Mouse (Mus musculus): ENCODE results near the gene Tmem209. TPM values are rescaled to one million over a fixed set of nuclear protein-coding genes. Genes with fewer than 3 reads are reported as not detected.

The Tmem209 gene
- polyA plus RNA-seq, 1 experiment from 2014 or later: 38.2 TPM

DNA sequence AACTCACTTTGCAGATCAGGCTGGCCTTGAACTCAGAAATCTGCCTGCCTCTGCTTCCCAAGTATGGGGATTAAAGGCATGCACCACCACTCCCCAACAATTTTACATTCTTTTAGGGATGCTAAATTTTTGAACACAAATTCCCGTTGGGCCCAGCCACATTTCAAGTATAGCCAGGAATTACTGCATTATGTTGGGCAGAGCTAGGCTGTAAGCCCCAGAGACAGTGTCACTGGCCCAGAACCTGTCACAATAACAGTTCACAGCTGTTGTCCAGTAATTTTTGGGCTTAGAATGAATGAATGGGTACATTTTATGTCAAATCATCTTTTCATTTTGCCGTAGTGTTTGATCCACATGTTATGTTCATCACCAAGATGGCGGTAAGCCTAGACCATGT, 73.1 kb downstream of the Tmem209 start:
- Histone ChIP-seq H3K27ac (replicated peaks; ENCODE audit: low read depth, low read length) (no peak overlapping the region), H3K4me3 (replicated peaks; ENCODE audit: low read depth, low read length) (no peak overlapping the region), H3K4me2 (ENCODE audit: low read length) (no peak overlapping the region), H3K27me3 (ENCODE audit: control insufficient read depth, insufficient read depth, low read length) (no peaks in the 10 kb centered on the region), H3K36me3 (ENCODE audit: control insufficient read depth, insufficient read depth, low read length) (peaks cover 10% of the 10 kb centered on the region; the same call in 1 of the 2 replicates), H3K9ac (replicated peaks; ENCODE audit: low read length) (no peak overlapping the region), H3K9me3 (ENCODE audit: control insufficient read depth, low read length) (no peaks in the 10 kb centered on the region), H3K4me1 (ENCODE audit: control insufficient read depth, insufficient read depth, low read length) (no peaks in the 10 kb centered on the region)
- WGBS: 96% methylated on average over 3 of the region's 3 CpGs
- ATAC-seq (ENCODE audit: low FRiP score, low TSS enrichment) (no peak), DNase-seq (no peak)

DNA sequence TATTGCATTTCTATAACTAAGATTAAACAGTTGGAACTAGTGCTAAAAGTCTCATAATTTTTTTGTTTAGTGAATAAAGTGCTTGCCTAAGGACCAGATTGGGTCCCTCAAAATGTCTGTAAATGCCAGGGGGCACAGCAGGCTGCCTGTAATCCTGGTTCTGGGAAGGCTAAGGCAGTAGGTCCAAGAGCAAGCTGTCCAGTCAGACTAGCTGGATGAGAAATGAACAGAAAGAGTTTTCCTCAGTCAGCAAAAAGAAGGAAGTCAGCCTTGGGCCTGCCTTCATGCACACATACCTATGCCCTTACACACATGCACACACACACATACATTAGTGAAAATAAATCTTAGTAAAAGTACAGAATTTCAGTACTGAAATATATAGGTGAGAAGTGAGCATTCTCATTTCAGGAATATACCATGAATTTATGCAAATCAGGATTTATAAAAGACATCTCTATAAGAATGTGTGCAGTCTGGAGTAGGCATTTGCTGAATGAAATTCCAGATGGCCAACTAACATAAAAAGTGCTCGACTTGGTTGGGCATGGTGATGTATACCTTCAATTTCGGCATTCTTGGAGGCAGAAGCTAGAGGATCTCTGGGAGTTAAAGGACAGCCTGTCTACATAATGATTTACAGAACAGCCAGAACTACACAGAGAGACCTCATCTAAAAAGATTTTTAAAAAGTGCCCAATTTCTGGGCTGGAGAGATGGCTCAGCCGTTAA, 77.0 kb downstream of the Tmem209 start:
- Histone ChIP-seq H3K36me3 (ENCODE audit: control insufficient read depth, insufficient read depth, low read length) (no peaks in the 10 kb centered on the region), H3K4me3 (replicated peaks; ENCODE audit: low read depth, low read length) (no peak overlapping the region), H3K27me3 (ENCODE audit: control insufficient read depth, insufficient read depth, low read length) (no peaks in the 10 kb centered on the region), H3K4me2 (ENCODE audit: low read length) (no peak overlapping the region), H3K27ac (replicated peaks; ENCODE audit: low read depth, low read length) (no peak overlapping the region), H3K9me3 (ENCODE audit: control insufficient read depth, low read length) (no peaks in the 10 kb centered on the region), H3K4me1 (ENCODE audit: control insufficient read depth, insufficient read depth, low read length) (no peaks in the 10 kb centered on the region), H3K9ac (replicated peaks; ENCODE audit: low read length) (no peak overlapping the region)
- no peak for ATAC-seq (ENCODE audit: low FRiP score, low TSS enrichment)
- 86% methylated on average over 3 of the region's 3 CpGs for WGBS
- no peak for DNase-seq

Other genes starting within 250 kb of the Tmem209 start
- 63.1 and 76.5 TPM in 2 replicates for gene Ube2h, start 205.2 kb downstream of the Tmem209 start, polyA plus RNA-seq (2014; fragmentation: Nextera tagmentation; extraction: Ambion mirVana)
- gene Zc3hc1, start 118.8 kb downstream of the Tmem209 start, polyA plus RNA-seq (2014; fragmentation: Nextera tagmentation; extraction: Ambion mirVana): 67.4 and 71.6 TPM in 2 replicates
- 44.2 and 56.2 TPM in 2 replicates for gene Klhdc10, start 107.9 kb downstream of the Tmem209 start, polyA plus RNA-seq (2014; fragmentation: Nextera tagmentation; extraction: Ambion mirVana)
- 0.38 TPM in 1 of 2 replicates, not detected in the other for gene Ssmem1, start 66 bp upstream of the Tmem209 start, polyA plus RNA-seq (2014; fragmentation: Nextera tagmentation; extraction: Ambion mirVana)
- 8.5 and 8.7 TPM in 2 replicates for gene Cpa2, start 31.8 kb upstream of the Tmem209 start, polyA plus RNA-seq (2014; fragmentation: Nextera tagmentation; extraction: Ambion mirVana)
- gene Cpa4, start 58.6 kb upstream of the Tmem209 start, polyA plus RNA-seq (2014; fragmentation: Nextera tagmentation; extraction: Ambion mirVana): 0.98 and 1.2 TPM in 2 replicates
- gene Cpa5, start 101.2 kb upstream of the Tmem209 start, polyA plus RNA-seq (2014; fragmentation: Nextera tagmentation; extraction: Ambion mirVana): 0.18 TPM in 1 of 2 replicates, not detected in the other
- gene Cpa1, start 129.4 kb upstream of the Tmem209 start, polyA plus RNA-seq (2014; fragmentation: Nextera tagmentation; extraction: Ambion mirVana): 0.50 and 0.61 TPM in 2 replicates
- 13.3 and 14.2 TPM in 2 replicates for gene Cep41, start 184.0 kb upstream of the Tmem209 start, polyA plus RNA-seq (2014; fragmentation: Nextera tagmentation; extraction: Ambion mirVana)
- 297 and 402 TPM in 2 replicates for gene Mest, start 213.8 kb upstream of the Tmem209 start, polyA plus RNA-seq (2014; fragmentation: Nextera tagmentation; extraction: Ambion mirVana)